Mouse (Mus musculus) cerebral cortex, adult 2 months (tissue): Measurements from ENCODE around the gene Ttc38.

Experiments used
- WGBS: fragments of 180-500 bp; shearing (Covaris S2); methylation state at CpG from one replicate; pipeline ENCODE4 v1.1.7; 2018; 5-methylcytosine and 5-hydroxymethylcytosine counted together

The Ttc38 gene

GRCm38 (mm10) chr15:85896284-85896683, 64.2 kb downstream of the Ttc38 start:
- 21% methylated on average over 8 of the region's 8 CpGs for WGBS

DNA sequence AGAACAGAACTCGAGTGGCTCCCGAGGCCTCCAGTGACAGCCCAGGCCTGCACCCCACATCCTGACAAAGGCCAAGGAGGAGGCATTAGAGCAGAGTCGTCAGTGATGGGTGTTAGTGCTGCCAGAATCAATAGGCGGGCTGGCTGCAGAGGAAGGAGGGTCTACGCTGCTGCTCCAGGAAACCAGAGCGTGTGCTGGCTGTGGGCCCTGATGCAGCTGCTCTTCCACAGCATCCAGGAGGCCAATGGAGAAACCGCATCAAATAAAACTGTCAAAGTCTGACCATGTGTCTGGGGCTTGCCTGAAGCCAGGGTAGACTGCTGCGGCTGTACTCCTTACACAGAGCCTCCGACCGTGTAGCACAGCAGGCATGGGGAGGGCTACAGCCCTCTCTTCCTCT, 65.0 kb downstream of the Ttc38 start:
- 74% methylated on average over 10 of the region's 10 CpGs for WGBS

DNA sequence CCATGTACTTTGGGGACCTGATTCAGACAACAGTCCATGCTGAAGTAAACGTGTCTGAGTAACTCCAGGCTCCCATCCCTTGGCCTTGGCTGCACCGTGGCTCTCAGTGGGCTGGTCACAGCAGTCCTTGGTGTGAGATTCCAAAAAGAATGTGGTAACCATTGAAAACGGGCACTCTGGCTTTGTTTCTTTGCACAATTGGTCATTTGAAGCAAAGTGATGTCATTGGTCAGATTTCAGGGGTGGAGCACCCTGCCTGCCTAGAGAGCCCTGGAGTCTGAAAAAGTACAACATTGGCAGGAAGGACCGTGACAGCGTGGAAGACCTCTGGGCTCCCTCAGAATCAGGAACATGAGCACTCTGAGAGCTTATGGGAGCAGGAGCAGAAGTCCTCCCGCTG, 67.3 kb downstream of the Ttc38 start:
- WGBS: 47% methylated on average over 6 of the region's 6 CpGs

GRCm38 (mm10) chr15:85900318-85900717, 68.2 kb downstream of the Ttc38 start:
- 60% methylated on average over 8 of the region's 8 CpGs for WGBS

GRCm38 (mm10) chr15:85900801-85901200, 68.7 kb downstream of the Ttc38 start:
- 77% methylated on average over 12 of the region's 12 CpGs for WGBS

DNA sequence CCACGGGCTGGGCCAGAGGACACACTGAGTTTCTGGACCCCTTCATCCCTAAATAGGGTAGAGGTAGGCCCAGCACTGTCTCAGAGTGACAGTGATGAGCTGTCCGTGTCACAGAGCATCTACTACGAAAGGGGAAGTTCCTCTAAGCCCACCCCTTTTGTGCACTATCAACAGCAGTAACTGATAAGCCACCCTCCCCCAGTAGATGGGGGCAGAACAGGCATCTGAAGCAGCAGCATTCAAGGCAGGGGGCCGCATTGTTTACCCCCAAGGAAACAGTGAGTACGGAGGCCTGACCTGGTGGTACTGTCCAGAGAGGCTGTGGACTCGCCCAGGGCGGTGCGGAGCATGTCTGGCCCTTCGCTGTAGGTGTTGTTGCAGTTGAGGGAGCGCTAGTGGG, 70.4 kb downstream of the Ttc38 start:
- 89% methylated on average over 10 of the region's 10 CpGs for WGBS

GRCm38 (mm10) chr15:85903826-85904225, 71.7 kb downstream of the Ttc38 start:
- 78% methylated on average over 8 of the region's 8 CpGs for WGBS
